Mouse (Mus musculus) right cerebral cortex, postnatal 4 days (tissue): Measurements from ENCODE around the gene Calr4.

Source experiments
- DNase-seq: peaks from one replicate; pipeline ENCODE4 v3.0.0-alpha.2; 2022

Calr4 gene

GRCm38 (mm10) chr4:109236186-109236879 lies 2.0 kb downstream of the Calr4 start:
- DNase-seq = no peak

- DNase-seq = no peak
Observed at GRCm38 (mm10) chr4:109238428-109239268, 4.4 kb downstream of the Calr4 start.

GRCm38 (mm10) chr4:109241221-109241620 lies 6.9 kb downstream of the Calr4 start:
- no peak for DNase-seq

- DNase-seq = no peak
Observed at GRCm38 (mm10) chr4:109241934-109242333, 7.6 kb downstream of the Calr4 start.

- no peak for DNase-seq
Observed at GRCm38 (mm10) chr4:109244506-109244905, 10.2 kb downstream of the Calr4 start.

GRCm38 (mm10) chr4:109245016-109245620 lies 10.8 kb downstream of the Calr4 start:
- DNase-seq = no peak

- no peak for DNase-seq
Observed at GRCm38 (mm10) chr4:109251605-109252004, 17.3 kb downstream of the Calr4 start.

- no peak for DNase-seq
Observed at GRCm38 (mm10) chr4:109252199-109252598, 17.9 kb downstream of the Calr4 start.

- no peak for DNase-seq
Observed at GRCm38 (mm10) chr4:109253664-109254151, 19.4 kb downstream of the Calr4 start.

GRCm38 (mm10) chr4:109254511-109254910 lies 20.2 kb downstream of the Calr4 start:
- no peak for DNase-seq

GRCm38 (mm10) chr4:109255321-109255720 lies 21.0 kb downstream of the Calr4 start:
- no peak for DNase-seq

GRCm38 (mm10) chr4:109255727-109256417 lies 21.6 kb downstream of the Calr4 start:
- no peak for DNase-seq

GRCm38 (mm10) chr4:109256791-109257190 lies 22.5 kb downstream of the Calr4 start:
- DNase-seq = no peak

- DNase-seq = no peak
Observed at GRCm38 (mm10) chr4:109257639-109258038, 23.4 kb downstream of the Calr4 start.

GRCm38 (mm10) chr4:109262068-109262467 lies 27.8 kb downstream of the Calr4 start:
- DNase-seq = no peak

- DNase-seq = no peak
Observed at GRCm38 (mm10) chr4:109266056-109266455, 31.8 kb downstream of the Calr4 start.

GRCm38 (mm10) chr4:109266744-109267143 lies 32.5 kb downstream of the Calr4 start:
- DNase-seq = no peak

GRCm38 (mm10) chr4:109267452-109267851 lies 33.2 kb downstream of the Calr4 start:
- DNase-seq = no peak

GRCm38 (mm10) chr4:109268903-109269302 lies 34.6 kb downstream of the Calr4 start:
- no peak for DNase-seq

GRCm38 (mm10) chr4:109271803-109272202 lies 37.5 kb downstream of the Calr4 start:
- DNase-seq = no peak

- no peak for DNase-seq
Observed at GRCm38 (mm10) chr4:109273586-109274240, 39.4 kb downstream of the Calr4 start.

- peak; percentile 77 for DNase-seq
Observed at GRCm38 (mm10) chr4:109279689-109280458, 45.6 kb downstream of the Calr4 start, which contains the start of gene Eps15. Eps15 (plus strand) TSS chr4:109280268.
